Mouse (Mus musculus) heart, postnatal 36 days (tissue): ENCODE data around the gene Dnajb11. TPM values are rescaled to one million over a fixed set of nuclear protein-coding genes. Genes with fewer than 3 reads are reported as not detected.

Source experiments
- DNase-seq, 2 experiments: peaks; one replicate each; pipeline ENCODE4 v3.0.0; 2021 to 2022
- intact Hi-C: fragments of 180-260 bp; cut with DNase I; formaldehyde crosslinking; loops from one replicate; pipeline ENCODE4 v1.15.1; 2025
- total RNA-seq, 2 experiments: library from RNA; stranded (reverse); gene quantifications; 2 replicates each; pipeline ENCODE4 v1.2.3; 2021

The Dnajb11 gene
- total RNA-seq, 2 experiments from 2014 or later, result 54.0 to 62.9 TPM

DNA sequence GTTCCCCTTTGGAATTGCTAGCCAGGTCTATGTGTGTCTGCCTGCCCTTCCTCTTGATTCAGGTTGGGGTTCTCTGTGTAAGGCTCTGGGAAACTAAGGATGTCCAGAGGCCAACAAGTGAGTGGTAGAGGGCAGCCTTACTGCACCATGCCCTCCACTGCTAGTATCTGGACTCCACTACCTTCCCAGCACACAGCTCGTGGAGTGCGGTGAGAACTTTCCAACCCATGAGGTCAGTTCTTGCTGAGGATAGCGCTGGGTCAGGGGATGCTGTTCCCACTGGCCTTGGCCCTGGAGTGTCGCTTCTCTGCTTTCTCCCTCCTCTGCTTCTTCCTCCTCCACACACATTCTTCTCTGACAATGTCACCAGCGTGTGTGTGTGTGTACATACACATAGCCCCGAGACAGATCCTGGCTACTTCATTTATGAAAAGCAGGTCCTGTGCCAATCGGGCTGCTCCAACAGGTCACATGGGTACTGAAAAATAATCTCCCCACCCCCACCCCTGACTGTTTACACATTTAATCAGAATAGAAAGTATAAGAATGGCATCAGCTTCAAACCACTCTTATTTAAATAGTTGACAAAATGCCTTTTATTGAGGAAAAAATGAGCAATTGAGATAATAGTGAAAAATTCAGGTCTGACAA is 22.4 kb downstream of the Dnajb11 start:
- no peak for DNase-seq
- intact Hi-C loops, result no loop called here

DNA sequence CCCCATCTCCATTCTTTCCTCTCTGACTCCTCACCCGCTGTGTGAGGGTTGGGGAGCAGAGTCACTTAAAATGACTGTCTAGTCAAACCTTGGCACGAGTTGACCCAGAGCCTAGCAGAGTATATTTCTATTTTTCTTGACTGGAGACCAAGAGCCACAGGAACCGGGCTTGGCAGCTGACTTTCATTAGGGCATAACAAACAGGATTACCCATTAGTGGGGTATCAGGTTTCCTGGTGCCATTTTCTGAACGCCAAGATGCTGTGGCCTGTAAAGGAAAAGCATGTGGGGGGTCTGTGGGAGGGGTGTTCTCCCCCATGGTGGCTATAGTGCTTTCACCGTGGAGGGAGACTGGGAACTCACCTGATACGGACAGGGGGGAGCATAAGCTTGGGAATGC is 23.3 kb downstream of the Dnajb11 start:
- intact Hi-C loops, result no loop called here
- no peak for DNase-seq

DNA sequence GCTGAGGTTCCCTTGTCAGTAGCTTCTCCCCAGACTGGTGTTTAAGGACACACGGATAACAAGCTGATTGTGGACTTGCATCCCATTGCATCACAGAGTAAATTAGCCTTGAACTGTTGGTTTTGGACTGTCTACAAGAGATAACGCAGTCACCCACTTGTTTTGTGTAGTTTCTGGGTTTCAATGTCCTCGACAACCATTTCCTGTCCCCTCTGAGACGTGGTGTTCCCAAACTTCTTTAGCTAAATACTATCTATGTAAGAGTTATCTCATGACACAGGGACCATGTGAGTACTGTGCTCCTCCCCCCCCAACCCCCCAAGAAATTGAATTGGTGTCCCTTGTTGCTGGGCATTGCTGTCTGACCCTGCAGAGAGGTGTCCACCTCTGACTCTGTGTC is 23.8 kb downstream of the Dnajb11 start:
- DNase-seq, result no peak
- intact Hi-C loops, result no loop called here

DNA sequence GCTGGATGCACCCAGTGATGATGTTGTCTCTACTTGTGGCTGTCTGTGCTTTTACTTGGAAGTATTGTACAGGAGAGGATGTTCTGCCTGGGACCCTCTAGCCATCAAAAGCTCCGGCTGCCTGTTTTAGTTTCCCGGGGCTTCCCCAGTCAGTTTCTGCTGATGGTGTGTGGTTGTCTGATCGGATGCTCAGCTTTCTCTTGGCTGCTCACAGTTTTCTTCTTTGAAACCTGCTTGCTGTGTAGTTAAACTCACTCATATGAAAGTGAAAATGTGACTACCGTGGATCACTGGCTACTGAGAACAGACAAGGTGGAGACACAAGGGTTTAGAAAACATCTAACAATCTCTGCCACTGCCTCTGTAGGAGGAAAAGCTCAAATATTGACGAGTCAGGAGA is 25.8 kb downstream of the Dnajb11 start:
- intact Hi-C loops, result no loop called here
- DNase-seq, result no peak

DNA sequence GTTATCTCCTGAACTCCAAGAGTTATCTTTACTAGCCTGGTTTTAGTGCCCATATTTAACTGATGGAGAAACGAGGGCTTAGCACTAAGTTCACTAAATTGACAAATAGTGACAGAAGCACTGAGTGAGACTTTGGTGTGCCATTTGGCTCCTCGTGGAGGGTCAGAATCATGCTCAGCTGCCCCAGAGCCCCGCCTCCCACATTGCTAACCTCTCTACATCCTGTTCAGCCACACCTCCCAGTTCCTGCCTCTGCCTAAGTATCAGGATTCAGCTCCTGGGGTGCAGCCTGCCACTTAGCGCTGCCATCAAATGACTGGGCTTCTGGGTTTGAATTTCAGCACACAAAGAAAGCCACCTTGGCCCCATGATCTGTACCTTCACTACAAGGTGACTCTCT is 27.7 kb downstream of the Dnajb11 start:
- no peak for DNase-seq
- intact Hi-C loops, result no loop called here

DNA sequence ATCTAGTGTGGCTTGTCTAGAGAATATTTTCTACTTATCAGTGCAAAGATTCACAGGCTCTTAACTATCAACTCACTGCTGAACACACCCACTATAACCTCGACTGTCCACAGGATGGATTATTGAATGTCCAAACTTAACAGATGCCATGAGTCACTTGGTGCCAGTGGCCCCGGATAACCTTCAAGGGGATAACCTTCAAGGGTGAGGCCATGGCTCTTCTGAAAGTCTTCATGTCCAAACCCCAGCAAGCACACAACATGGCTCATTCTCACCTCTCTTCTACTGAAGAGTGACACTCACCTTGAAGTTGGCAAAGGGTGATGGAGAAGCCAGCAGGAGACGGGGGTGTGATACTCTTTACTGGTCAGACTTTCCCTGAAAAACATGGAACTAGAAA is 29.1 kb downstream of the Dnajb11 start:
- no peak for DNase-seq

DNA sequence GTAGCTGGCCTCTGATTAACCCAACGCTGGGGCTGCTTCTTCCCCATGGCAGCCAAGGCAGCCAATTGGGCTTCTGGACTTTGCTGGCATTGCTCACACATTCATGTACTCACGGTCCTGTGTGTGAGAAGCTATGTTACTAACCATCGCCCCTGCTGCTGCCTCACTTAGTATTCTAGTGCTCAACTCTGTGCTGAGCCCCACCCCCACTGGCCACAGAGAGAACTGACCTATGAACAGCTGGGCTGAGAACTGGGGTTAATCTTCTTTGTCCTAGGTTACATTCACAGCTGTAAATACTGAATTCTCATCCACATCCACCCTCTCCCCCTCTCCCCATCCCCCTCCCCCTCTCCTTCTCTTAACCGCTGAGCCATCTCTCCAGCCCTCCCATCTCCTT is 31.2 kb downstream of the Dnajb11 start:
- intact Hi-C loops, result no loop called here
- DNase-seq, result no peak

More for the DNA sequence above, 29.1 kb downstream of the Dnajb11 start:
- intact Hi-C loops, result no loop called here

DNA sequence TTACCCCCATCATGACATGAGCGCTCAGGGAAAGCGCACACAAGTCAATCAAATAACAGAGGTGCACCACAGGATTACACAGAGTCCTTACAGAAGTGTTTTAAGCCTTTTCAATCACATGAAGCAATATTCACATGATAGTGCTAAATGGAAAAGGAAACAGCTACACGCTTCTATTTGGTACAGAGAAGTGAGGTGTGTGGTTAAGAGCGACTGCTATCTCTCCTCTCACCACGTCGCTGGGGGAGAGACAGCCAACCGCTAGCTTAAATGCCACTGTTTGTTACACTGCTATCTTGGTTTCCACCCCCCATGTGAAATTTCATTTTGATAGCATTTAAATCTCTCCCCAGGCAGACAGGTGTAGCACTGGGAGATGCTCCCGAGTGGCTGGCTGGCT is 32.1 kb downstream of the Dnajb11 start:
- DNase-seq, result no peak
- intact Hi-C loops, result no loop called here

DNA sequence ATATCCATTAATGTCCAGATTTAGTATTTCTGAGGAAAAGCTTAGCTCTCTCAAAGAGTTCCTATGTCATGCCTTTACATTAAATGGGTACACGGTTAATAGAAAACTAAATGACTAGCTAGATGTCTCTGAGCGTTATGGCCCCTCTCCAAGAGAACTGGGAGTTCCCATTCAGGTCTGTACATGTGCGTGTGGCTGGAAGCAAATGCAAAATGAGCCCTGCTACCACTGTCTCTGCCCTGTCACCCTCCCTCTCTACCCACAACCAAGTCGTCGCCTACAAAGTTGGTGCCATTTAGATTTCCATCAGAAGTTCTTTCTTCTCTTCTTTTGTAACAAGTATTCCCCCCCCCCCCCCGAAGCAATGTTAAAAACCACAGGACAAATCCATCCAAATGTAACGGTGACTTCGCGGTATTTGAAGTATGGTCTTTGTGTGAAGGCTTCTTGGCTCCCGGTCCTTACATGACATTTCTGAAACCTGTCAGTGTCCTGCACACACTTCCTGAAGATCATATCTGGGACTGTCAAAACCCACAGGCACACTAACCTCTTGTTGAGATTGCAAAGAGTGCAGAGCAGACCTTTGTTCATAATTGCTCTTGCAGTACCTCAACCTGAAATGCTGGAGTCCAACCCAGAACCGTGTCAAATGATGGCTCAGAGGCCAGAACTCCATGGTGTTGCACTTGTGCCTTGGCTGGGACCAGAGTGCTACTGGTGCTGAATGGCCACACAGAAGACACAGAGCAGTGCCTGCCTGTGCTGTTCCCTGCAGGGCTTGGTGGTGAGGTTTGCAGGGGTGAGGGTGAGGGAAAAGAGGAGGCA is 33.3 kb downstream of the Dnajb11 start, which contains the start of gene Ahsg:
TSS of gene Ahsg (plus strand) at position 595 of the 828 bp plus-strand sequence.
- intact Hi-C loops, result no loop called here
- DNase-seq, result no peak

DNA sequence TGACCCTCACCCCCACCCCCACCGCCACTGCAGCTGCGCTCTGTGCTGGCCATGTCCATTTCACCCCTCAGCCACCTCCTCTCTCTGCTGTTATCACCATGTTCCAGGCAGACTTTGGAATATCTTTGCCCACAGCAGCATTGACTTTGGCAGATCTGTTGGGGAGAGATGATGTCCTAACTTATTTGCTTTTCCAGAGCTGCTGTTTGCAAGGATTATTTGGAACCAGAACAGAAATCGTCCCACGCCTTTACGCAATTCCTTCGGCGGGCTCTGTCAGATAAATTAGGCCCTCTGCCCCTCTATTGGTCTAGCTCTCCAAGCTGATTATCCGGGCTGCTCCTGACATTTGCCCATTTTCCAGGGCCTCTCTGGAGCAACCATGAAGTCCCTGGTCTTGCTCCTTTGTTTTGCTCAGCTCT is 34.1 kb downstream of the Dnajb11 start:
- peak in 1 of 2 experiments; percentile 21 for DNase-seq
- intact Hi-C loops, result no loop called here

DNA sequence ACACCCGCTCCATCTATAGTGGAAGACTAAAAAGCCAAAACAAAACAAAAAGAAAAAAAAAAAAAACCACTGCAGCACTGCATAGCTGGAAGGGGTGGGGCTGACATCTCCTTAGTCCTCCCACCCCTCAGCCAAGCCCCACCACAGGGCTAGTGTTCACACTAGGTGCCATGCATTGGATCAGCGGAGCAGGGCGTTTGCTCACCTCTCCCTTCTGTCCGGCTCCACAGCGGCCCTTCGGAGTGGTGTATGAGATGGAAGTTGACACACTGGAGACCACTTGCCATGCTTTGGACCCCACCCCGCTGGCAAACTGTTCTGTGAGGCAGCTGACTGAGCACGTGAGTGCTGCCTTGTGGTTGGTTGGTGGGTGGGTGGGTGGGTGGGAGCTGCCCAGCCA is 36.5 kb downstream of the Dnajb11 start:
- DNase-seq, result no peak
- intact Hi-C loops, result no loop called here

DNA sequence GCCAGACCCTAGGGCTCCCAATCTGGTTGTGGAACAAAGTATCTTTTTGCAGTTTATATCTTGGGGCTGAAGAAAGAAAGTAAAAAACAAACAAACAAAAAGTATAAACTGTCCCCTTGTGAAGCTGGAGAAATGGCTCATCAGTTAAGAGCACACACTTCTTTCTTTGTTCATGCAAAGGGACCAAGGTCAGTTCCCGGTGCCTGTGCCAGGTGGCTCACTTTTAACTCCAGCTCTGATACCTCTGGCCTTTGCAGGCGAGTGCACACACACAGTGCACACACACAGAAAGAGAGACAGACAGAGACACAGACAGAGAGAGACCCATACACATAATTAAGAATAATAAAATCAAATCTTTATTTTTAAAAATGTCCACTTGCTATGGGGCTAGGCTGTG is 39.0 kb downstream of the Dnajb11 start:
- intact Hi-C loops, result no loop called here
- no peak for DNase-seq

DNA sequence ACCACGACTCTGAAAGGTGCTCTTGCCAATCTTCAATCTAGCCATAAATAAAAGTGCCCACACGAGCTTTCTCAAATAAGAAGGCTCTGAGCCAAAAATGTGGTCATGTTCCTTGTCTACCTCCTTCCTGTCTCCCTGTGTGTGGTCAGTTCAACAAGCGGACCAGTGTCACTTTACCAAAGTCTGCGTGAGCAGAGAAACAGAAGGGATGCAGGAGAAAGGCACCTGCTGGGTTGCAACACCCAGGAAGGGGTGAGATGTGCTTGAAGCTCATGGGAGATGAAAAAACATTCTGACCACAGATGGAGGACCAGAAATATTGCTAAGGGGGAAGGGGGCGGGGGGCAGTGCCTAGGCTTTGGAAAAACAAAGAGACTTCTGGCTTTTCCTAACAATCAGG is 41.7 kb downstream of the Dnajb11 start:
- intact Hi-C loops, result no loop called here
- DNase-seq, result no peak

DNA sequence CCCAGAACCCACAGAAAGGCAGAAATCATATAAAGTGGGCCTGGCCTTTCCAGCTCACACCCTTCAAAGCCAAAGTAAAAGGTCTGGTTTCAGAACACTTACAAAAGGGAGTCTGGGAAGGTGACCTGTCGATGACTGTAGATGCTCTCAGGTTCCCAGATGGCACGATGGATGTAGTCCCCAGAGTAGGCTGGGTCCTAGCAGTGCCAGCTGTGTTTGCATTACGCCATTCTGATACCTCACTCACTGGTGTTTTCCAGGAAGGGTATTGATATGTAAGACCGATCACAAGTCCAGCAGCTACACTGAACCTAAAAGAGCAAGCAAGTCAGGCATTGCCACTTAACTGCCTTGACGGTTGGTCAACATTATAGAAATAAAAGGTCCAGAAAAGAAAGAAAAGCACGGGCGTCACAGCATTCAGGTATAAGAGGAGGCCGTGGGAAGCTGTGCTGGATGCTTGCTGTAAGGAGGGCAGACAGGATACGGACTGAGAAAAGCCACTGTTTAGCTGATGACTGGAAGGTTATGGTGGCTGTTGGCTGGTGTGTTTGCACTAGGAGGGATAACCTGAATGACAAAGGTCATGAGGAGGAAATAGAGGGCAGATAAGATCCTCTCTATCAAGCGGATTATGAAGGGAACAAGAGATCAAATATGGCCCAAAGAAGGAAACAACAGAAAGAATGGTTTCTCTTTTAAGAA is 42.4 kb downstream of the Dnajb11 start:
- DNase-seq, result no peak
- intact Hi-C loops, result no loop called here

DNA sequence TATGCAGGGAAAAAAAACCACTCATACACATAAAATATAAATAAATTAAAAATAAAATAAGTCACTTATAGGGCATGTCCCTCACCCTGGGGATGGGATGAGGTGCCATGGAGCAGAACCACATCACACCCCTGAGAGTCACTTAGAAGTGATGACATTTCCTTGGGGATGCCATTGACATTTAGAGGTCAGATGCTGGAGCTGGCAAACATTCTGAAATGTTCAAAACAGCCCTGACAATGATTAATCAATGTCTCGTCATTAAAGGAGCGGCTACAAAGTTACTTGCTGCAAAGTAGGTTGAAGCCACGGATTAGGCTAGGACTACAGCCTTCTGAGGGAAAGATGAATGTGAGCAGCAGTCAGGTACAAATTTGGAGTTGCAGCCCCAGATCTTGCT is 43.7 kb downstream of the Dnajb11 start:
- intact Hi-C loops, result no loop called here
- DNase-seq, result no peak

DNA sequence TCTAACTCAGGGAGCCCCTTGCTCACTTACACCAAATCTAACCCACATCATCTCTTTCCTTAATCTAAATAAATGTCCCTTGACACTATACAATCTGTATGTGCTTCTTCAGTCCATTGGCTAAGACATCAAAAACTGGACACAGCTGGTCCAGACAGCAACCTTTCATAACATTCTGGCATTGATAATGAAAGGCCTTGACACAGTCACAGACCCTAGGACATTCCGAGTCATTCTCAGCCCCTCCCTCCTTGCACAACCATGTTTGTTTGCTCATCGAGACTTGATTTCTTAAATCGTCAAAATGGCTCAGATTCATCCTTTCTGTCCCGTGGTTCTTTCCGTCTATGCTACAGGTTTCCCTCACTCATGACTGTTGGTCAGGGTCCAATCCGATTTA is 51.6 kb downstream of the Dnajb11 start:
- intact Hi-C loops, result no loop called here

DNA sequence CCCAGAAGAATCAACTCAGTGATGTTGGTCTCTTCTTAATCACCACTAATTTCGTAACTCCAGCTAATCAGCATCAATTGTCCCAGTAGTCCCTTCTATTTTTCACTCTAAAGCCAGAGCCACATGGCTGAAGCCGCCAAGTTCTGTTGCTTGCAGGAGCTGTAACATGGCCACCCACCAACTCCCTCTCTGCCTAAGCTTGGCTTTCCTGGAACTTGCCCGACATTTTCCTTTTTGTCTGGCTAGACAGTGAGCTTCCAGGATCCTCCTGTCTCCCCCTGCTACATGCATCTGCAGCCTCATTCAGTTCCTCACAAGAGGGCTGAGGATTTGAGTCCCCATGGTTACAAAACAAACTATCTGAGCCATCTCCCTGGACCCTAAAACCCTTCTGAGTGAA is 54.3 kb downstream of the Dnajb11 start:
- intact Hi-C loops, result no loop called here
- DNase-seq, result peak in 1 of 2 experiments; percentile 27

More for the DNA sequence above, 51.6 kb downstream of the Dnajb11 start:
- no peak for DNase-seq

DNA sequence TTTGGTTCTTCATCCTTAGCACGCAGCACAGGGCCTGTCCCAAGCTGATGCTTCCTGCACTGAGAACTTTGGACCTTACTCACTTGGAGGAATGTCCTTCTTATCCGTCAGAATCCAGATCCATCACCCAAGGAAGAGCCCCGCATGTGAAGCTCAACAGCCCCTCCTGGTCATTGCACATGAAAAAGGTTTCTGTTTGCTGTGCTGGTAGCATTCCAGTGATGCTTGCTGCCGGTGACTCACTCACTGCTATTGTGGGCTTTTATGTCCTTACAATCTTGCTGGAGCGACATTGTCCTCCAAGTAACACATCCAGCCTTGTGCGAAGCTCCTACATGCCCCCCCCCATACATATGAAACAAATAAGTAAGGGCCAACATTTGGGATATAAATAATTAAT is 55.2 kb downstream of the Dnajb11 start:
- intact Hi-C loops, result no loop called here
- no peak for DNase-seq

DNA sequence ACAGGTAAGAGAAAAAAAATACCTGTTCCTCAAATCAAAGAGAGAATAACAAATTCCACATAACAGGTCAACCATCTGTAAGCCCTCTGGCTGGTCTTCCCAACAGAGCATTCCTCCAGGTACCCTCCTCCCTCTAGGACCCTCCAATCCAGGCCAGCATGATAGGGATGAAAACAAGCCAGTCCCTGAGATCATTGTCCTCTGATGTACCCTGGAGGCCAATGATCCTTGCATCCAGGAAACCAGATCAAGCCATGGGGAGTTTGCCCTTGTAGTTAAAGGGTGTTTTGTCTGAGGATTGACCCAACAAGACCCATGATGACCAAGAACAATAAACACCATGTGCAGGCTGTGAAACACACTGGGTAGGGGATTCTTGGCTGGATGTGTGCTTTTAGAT is 56.6 kb downstream of the Dnajb11 start:
- intact Hi-C loops, result no loop called here

DNA sequence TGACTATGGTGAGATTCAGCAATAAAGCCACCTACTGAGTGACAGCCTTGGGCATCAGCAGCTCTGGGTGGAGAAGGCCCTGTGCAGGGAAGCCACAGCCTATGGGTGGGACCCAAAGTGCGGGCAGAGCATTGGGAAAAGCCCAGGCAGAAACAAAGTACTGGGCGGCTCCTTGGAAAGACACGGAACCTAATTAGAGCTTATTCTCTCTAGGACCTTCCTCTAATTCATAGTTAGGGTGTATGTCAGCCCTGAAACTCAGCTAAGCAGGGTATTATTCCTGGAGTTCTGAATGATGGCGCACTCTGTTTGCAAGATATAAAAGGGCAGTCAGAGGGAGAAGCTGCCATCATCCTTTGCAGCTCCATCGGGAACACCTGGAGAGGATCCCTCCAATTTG is 60.4 kb downstream of the Dnajb11 start, which contains the start of gene Fetub:
TSS of gene Fetub (plus strand) at position 301 of the 400 bp plus-strand sequence.
- intact Hi-C loops, result no loop called here
- no peak for DNase-seq

More for the DNA sequence above, 56.6 kb downstream of the Dnajb11 start:
- DNase-seq, result no peak

DNA sequence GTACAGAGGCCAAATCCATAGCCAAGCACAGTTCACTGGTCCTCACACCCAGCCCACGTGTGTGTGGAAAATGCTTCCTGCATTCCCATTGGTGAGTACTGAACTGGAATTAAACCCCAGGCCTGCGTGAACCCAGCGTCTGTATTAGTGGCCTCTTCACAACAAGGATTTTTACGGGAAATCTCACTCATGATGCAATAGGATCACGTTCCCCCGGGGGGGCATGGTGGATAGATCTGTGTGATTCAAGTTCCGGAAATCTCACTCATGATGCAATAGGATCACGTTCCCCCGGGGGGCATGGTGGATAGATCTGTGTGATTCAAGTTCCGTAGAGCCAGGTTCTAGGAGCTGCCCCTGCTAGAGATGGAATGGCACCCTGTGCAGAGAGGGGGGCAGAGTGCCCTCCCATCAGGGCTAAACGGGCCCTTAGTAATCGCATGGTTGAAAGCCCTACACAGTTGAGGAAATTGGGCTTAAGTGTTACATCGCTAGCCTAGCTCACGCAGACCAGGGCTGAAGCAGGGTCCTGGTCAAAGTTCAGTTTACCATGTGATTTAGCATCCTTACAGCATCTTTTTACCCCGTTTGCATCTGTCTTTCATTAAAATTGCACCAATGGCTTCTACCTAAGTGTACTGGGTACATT is 61.1 kb downstream of the Dnajb11 start:
- DNase-seq, result no peak
- intact Hi-C loops, result no loop called here
